Mouse (Mus musculus) neural tube, embryonic 11.5 days (tissue): ENCODE results near the gene Slc28a3. TPM values are rescaled to one million over a fixed set of nuclear protein-coding genes. Genes with fewer than 3 reads are reported as not detected.

Experiments
- ATAC-seq: fragments of 200-750 bp; cut with Nextera tagmentation; 2 replicates; pipeline ENCODE4 v1.8.0; 2017; ENCODE audit warnings: moderate number of reproducible peaks, mild to moderate bottlenecking, moderate TSS enrichment, moderate library complexity; ENCODE audit not compliant: insufficient read depth, low FRiP score, low TSS enrichment
- DNase-seq: peaks from one replicate; pipeline ENCODE4 v3.0.0-alpha.2; 2015; ENCODE audit warnings: low spot score
- H3K27ac ChIP-seq: fragments of 300-500 bp; sonication (generic); 2 replicates; pipeline ENCODE4 v1.5.1; 2014; ENCODE audit warnings: low read depth, mild to moderate bottlenecking, low read length
- H3K27me3 ChIP-seq: fragments of 300-500 bp; sonication (generic); 2 replicates; pipeline ENCODE4 v1.6.1; 2014; ENCODE audit warnings: mild to moderate bottlenecking, low read length, mixed read lengths; ENCODE audit not compliant: control insufficient read depth, insufficient read depth
- H3K36me3 ChIP-seq: fragments of 300-500 bp; sonication (generic); 2 replicates; pipeline ENCODE4 v1.6.1; 2014; ENCODE audit warnings: mild to moderate bottlenecking, low read length, moderate library complexity, mixed read lengths; ENCODE audit not compliant: control insufficient read depth, insufficient read depth
- H3K4me1 ChIP-seq: fragments of 300-500 bp; sonication (generic); 2 replicates; pipeline ENCODE4 v1.6.1; 2014; ENCODE audit warnings: low read length, mixed read lengths; ENCODE audit not compliant: control insufficient read depth, insufficient read depth
- H3K4me2 ChIP-seq: fragments of 300-500 bp; sonication (generic); 2 replicates; pipeline ENCODE4 v1.6.1; 2014; ENCODE audit warnings: low read depth, mild to moderate bottlenecking, moderate library complexity
- H3K4me3 ChIP-seq: fragments of 300-500 bp; sonication (generic); 2 replicates; pipeline ENCODE4 v1.5.1; 2014; ENCODE audit warnings: low read depth, low read length
- H3K9ac ChIP-seq: fragments of 300-500 bp; sonication (generic); 2 replicates; pipeline ENCODE4 v1.6.1; 2014; ENCODE audit warnings: mild to moderate bottlenecking, low read length
- H3K9me3 ChIP-seq: fragments of 300-500 bp; sonication (generic); 2 replicates; pipeline ENCODE4 v1.6.1; 2016; ENCODE audit warnings: low read length; ENCODE audit not compliant: control insufficient read depth
- WGBS: fragments of 180-500 bp; shearing (Covaris S2); extraction: QIAGEN DNeasy Blood & Tissue Kit; methylation state at CpG from one replicate; pipeline ENCODE4 v1.1.7; 2014; 5-methylcytosine and 5-hydroxymethylcytosine counted together
- polyA plus RNA-seq: library from polyadenylated mRNA; unstranded; fragments of >200 nt; fragmentation: Nextera tagmentation; extraction: Ambion mirVana; gene quantifications from 2 replicates; pipeline ENCODE4 v1.2.1, GENCODE M21; 2014

Slc28a3 gene
- polyA plus RNA-seq, 1 experiment from 2014 or later, result not detected

DNA sequence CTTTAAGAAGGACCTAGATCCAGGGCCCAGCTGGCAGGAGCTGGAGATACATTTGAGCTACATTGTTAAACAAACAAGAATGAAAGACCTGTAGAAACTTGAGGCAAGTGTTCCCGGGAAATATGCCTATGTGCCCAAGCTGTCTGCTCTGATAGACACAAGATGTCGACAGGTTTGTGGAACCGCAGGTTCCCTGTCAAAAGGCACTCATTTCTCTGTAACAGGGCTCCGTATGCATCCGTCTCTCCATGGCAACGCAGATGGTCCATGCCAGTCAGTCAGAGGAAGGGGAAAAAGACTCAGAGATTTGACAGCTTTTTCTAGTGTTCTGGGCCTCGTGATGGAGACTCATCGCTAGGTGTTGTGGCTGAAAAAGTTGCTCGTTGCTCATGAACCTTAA, 99.4 kb downstream of the Slc28a3 start:
- ATAC-seq (no peak), DNase-seq (no peak)
- Histone ChIP-seq H3K27ac (no peak overlapping the region), H3K4me2 (no peak overlapping the region), H3K9ac (no peak overlapping the region), H3K27me3 (no peaks in the 10 kb centered on the region), H3K4me3 (no peak overlapping the region), H3K36me3 (no peaks in the 10 kb centered on the region), H3K4me1 (no peaks in the 10 kb centered on the region), H3K9me3 (no peaks in the 10 kb centered on the region)
- 91% methylated on average over 9 of the region's 9 CpGs for WGBS

- Histone ChIP-seq H3K9me3 (no peaks in the 10 kb centered on the region), H3K4me3 (no peak overlapping the region), H3K27me3 (no peaks in the 10 kb centered on the region), H3K36me3 (no peaks in the 10 kb centered on the region), H3K9ac (no peak overlapping the region), H3K27ac (no peak overlapping the region), H3K4me1 (no peaks in the 10 kb centered on the region), H3K4me2 (no peak overlapping the region)
- ATAC-seq, result no peak
- 50% methylated on average over 3 of the region's 3 CpGs for WGBS
- DNase-seq, result no peak
These were observed 101.4 kb downstream of the Slc28a3 start for GRCm38 (mm10) chr13:58509241-58509640.

DNA sequence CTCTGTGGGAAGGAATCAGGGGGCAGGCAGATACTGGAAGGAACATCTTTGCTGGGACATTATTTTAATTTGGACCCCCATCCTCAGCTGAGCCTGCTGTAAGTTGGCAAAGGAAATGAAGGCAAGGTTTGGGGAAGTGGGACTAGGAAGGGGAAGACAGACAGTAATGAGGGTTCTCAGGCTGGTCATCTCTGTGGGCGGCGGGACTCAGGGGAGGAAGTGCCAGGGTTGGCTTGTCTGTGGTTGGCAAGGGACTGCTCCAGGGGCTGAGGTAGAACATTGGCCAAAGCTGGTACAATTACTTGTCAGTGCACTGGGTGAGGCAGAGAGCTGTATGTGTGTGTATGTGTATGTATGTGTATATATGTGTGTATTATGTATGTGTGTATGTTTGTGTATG, 107.1 kb downstream of the Slc28a3 start:
- ATAC-seq (no peak), DNase-seq (no peak)
- WGBS, result 84% methylated on average over 2 of the region's 2 CpGs
- no peaks in the 10 kb centered on the region for H3K9me3 ChIP-seq
- no peak overlapping the region for H3K27ac ChIP-seq
- no peak overlapping the region for H3K9ac ChIP-seq
- no peaks in the 10 kb centered on the region for H3K4me1 ChIP-seq
- H3K4me3 ChIP-seq, result no peak overlapping the region
- H3K36me3 ChIP-seq, result no peaks in the 10 kb centered on the region
- no peak overlapping the region for H3K4me2 ChIP-seq
- no peaks in the 10 kb centered on the region for H3K27me3 ChIP-seq

DNA sequence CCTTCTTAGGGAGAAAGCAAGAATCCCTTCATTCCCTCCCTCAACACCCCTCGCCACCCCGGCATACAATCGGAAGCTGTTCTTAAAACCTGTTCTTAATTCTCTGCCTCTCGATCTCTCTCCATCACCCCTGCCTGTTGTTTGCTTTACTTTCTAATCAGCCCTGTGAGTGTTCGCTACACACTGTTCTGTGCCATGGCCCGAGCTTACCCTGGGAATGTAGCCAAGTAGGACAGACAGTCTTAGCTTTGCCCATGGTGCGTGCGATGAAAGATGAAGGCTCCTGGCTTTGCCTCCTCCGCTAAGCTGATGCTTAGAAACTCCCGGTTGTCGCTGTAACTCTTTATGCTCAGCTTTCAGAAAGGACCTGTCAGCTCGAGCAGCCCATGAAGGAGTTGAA, 112.9 kb downstream of the Slc28a3 start:
- no peak overlapping the region for H3K4me3 ChIP-seq
- no peaks in the 10 kb centered on the region for H3K27me3 ChIP-seq
- H3K9ac ChIP-seq, result no peak overlapping the region
- no peaks in the 10 kb centered on the region for H3K36me3 ChIP-seq
- no peak overlapping the region for H3K4me2 ChIP-seq
- ATAC-seq, result no peak
- 91% methylated on average over 12 of the region's 12 CpGs for WGBS
- H3K27ac ChIP-seq, result no peak overlapping the region
- no peaks in the 10 kb centered on the region for H3K4me1 ChIP-seq
- H3K9me3 ChIP-seq, result no peaks in the 10 kb centered on the region
- no peak for DNase-seq

Other genes with a start within 250 kb of the Slc28a3 start
- gene 2210016F16Rik, start 225.7 kb downstream of the Slc28a3 start, polyA plus RNA-seq, result 31.2 and 32.2 TPM in 2 replicates
- gene Rmi1, start 208.6 kb downstream of the Slc28a3 start, polyA plus RNA-seq, result 29.8 and 32.1 TPM in 2 replicates
- gene Hnrnpk, start 207.5 kb downstream of the Slc28a3 start, polyA plus RNA-seq, result 2,400 and 2,440 TPM in 2 replicates
- gene Ntrk2, start 195.7 kb upstream of the Slc28a3 start, polyA plus RNA-seq, result 58.3 and 59.2 TPM in 2 replicates